Mouse (Mus musculus) embryonic facial prominence, embryonic 12.5 days (tissue): ENCODE measurements around the gene Gm42669. TPM values are rescaled to one million over a fixed set of nuclear protein-coding genes. Genes with fewer than 3 reads are reported as not detected.
A peak's percentile ranks its signal among the peaks of the same experiment; 100 is the strongest.

ENCODE experiments used
- ATAC-seq: fragments of 200-750 bp; cut with Nextera tagmentation; 2 replicates; pipeline ENCODE4 v1.8.0; 2017; ENCODE audit not compliant: insufficient number of reproducible peaks, insufficient read depth, low FRiP score, low TSS enrichment
- H3K27ac ChIP-seq: fragments of 300-500 bp; sonication (generic); 2 replicates; pipeline ENCODE4 v1.5.1; 2016; ENCODE audit warnings: mild to moderate bottlenecking
- H3K27me3 ChIP-seq: fragments of 300-500 bp; sonication (generic); 2 replicates; pipeline ENCODE4 v1.6.1; 2016; ENCODE audit warnings: mild to moderate bottlenecking, moderate library complexity
- H3K36me3 ChIP-seq: fragments of 300-500 bp; sonication (generic); 2 replicates; pipeline ENCODE4 v1.6.1; 2016; ENCODE audit warnings: mild to moderate bottlenecking
- H3K4me1 ChIP-seq: fragments of 300-500 bp; sonication (generic); 2 replicates; pipeline ENCODE4 v1.6.1; 2016
- H3K4me2 ChIP-seq: fragments of 300-500 bp; sonication (generic); replicated peaks from 2 replicates; pipeline ENCODE4 v1.6.1; 2016; ENCODE audit warnings: mild to moderate bottlenecking, moderate library complexity
- H3K4me3 ChIP-seq: fragments of 300-500 bp; sonication (generic); 2 replicates; pipeline ENCODE4 v1.5.1; 2016; ENCODE audit warnings: mild to moderate bottlenecking
- H3K9ac ChIP-seq: fragments of 300-500 bp; sonication (generic); 2 replicates; pipeline ENCODE4 v1.6.1; 2016; ENCODE audit warnings: mild to moderate bottlenecking, moderate library complexity
- H3K9me3 ChIP-seq: fragments of 300-500 bp; sonication (generic); 2 replicates; pipeline ENCODE4 v1.6.1; 2016; ENCODE audit warnings: mild to moderate bottlenecking, moderate library complexity
- WGBS: fragments of 180-500 bp; shearing (Covaris S2); methylation state at CpG from one replicate; pipeline ENCODE4 v1.1.7; 2016; 5-methylcytosine and 5-hydroxymethylcytosine counted together
- polyA plus RNA-seq: library from polyadenylated mRNA; unstranded; fragments of >200 nt; fragmentation: Nextera tagmentation; extraction: Ambion mirVana; gene quantifications from 2 replicates; pipeline ENCODE4 v1.2.1, GENCODE M21; 2016

Gm42669 gene
- 0.50 and 0.72 TPM in 2 replicates for polyA plus RNA-seq

- Histone ChIP-seq H3K27ac (no peak within 1 kb of the TSS), H3K4me2 (no peak within 1 kb of the TSS), H3K4me3 (no peak within 1 kb of the TSS), H3K9ac (no peak within 1 kb of the TSS), H3K36me3 (0 out of 2 replicates have a peak, but pooled peaks cover 14% of the 10 kb centered on the region), H3K27me3 (no peaks in the 10 kb centered on the region), H3K4me1 (no peaks in the 10 kb centered on the region), H3K9me3 (no peaks in the 10 kb centered on the region)
- no peak for ATAC-seq
- 71% methylated on average over 4 of the region's 4 CpGs for WGBS
Observed at GRCm38 (mm10) chr5:107507321-107507720, at the start of gene Gm42669. Gene Gm42669 (plus strand): TSS chr5:107507621.

GRCm38 (mm10) chr5:107462147-107463076 lies 45.0 kb upstream of the Gm42669 start:
- ATAC-seq: no peak
- 89% methylated on average over 4 of the region's 4 CpGs for WGBS
- H3K27me3 ChIP-seq: no peaks in the 10 kb centered on the region

GRCm38 (mm10) chr5:107466501-107466900 lies 40.9 kb upstream of the Gm42669 start:
- no peak for ATAC-seq
- no peak overlapping the region for H3K4me2 ChIP-seq
- H3K4me1 ChIP-seq: no peaks in the 10 kb centered on the region
- 0 out of 2 replicates have a peak overlapping the region, but pooled peaks have one; percentile 18 for H3K27ac ChIP-seq
- no peak overlapping the region for H3K9ac ChIP-seq
- no peaks in the 10 kb centered on the region for H3K9me3 ChIP-seq
- 33% methylated on average over 5 of the region's 5 CpGs for WGBS
- no peaks in the 10 kb centered on the region for H3K36me3 ChIP-seq
- no peak overlapping the region for H3K4me3 ChIP-seq
- no peaks in the 10 kb centered on the region for H3K27me3 ChIP-seq

More at GRCm38 (mm10) chr5:107462147-107463076, 45.0 kb upstream of the Gm42669 start:
- Histone ChIP-seq H3K27ac (no peak overlapping the region), H3K9me3 (no peaks in the 10 kb centered on the region), H3K4me2 (no peak overlapping the region), H3K4me1 (no peaks in the 10 kb centered on the region), H3K36me3 (no peaks in the 10 kb centered on the region), H3K4me3 (no peak overlapping the region), H3K9ac (no peak overlapping the region)

GRCm38 (mm10) chr5:107467098-107467497 lies 40.3 kb upstream of the Gm42669 start:
- no peaks in the 10 kb centered on the region for H3K36me3 ChIP-seq
- H3K4me3 ChIP-seq: no peak overlapping the region
- H3K4me1 ChIP-seq: no peaks in the 10 kb centered on the region
- H3K9me3 ChIP-seq: no peaks in the 10 kb centered on the region
- H3K4me2 ChIP-seq: no peak overlapping the region
- WGBS: 73% methylated on average over 4 of the region's 4 CpGs
- no peaks in the 10 kb centered on the region for H3K27me3 ChIP-seq
- H3K9ac ChIP-seq: no peak overlapping the region
- ATAC-seq: no peak
- H3K27ac ChIP-seq: no peak overlapping the region

- WGBS: 86% methylated on average over 10 of the region's 10 CpGs
- H3K9me3 ChIP-seq: no peaks in the 10 kb centered on the region
- no peak for ATAC-seq
- no peaks in the 10 kb centered on the region for H3K27me3 ChIP-seq
- H3K4me1 ChIP-seq: no peaks in the 10 kb centered on the region
- no peak overlapping the region for H3K4me2 ChIP-seq
- H3K27ac ChIP-seq: no peak overlapping the region
- peaks cover 11% of the 10 kb centered on the region; the same call in 1 of the 2 replicates for H3K36me3 ChIP-seq
- no peak overlapping the region for H3K4me3 ChIP-seq
- H3K9ac ChIP-seq: no peak overlapping the region
Observed at GRCm38 (mm10) chr5:107470600-107471329, 36.7 kb upstream of the Gm42669 start.

GRCm38 (mm10) chr5:107480194-107480593 lies 27.2 kb upstream of the Gm42669 start:
- 89% methylated on average over 2 of the region's 2 CpGs for WGBS
- H3K9me3 ChIP-seq: no peaks in the 10 kb centered on the region
- H3K27me3 ChIP-seq: no peaks in the 10 kb centered on the region
- no peak overlapping the region for H3K4me2 ChIP-seq
- H3K4me1 ChIP-seq: no peaks in the 10 kb centered on the region
- H3K36me3 ChIP-seq: peaks cover 4% of the 10 kb centered on the region; the same call in 1 of the 2 replicates
- no peak for ATAC-seq
- no peak overlapping the region for H3K27ac ChIP-seq
- H3K9ac ChIP-seq: no peak overlapping the region
- H3K4me3 ChIP-seq: no peak overlapping the region

- no peaks in the 10 kb centered on the region for H3K4me1 ChIP-seq
- no peak for ATAC-seq
- H3K27me3 ChIP-seq: no peaks in the 10 kb centered on the region
- H3K4me2 ChIP-seq: no peak overlapping the region
- H3K4me3 ChIP-seq: no peak overlapping the region
- no peak overlapping the region for H3K27ac ChIP-seq
- peaks cover 6% of the 10 kb centered on the region; the same call in 1 of the 2 replicates for H3K36me3 ChIP-seq
- no peak overlapping the region for H3K9ac ChIP-seq
- no peaks in the 10 kb centered on the region for H3K9me3 ChIP-seq
- 66% methylated on average over 4 of the region's 4 CpGs for WGBS
Observed at GRCm38 (mm10) chr5:107488996-107489395, 18.4 kb upstream of the Gm42669 start.

GRCm38 (mm10) chr5:107491036-107491435 lies 16.4 kb upstream of the Gm42669 start:
- Histone ChIP-seq H3K9me3 (0 out of 2 replicates have a peak, but pooled peaks cover 3% of the 10 kb centered on the region), H3K4me2 (no peak overlapping the region), H3K9ac (no peak overlapping the region), H3K27ac (no peak overlapping the region), H3K36me3 (peaks cover 9% of the 10 kb centered on the region), H3K4me3 (no peak overlapping the region), H3K27me3 (no peaks in the 10 kb centered on the region), H3K4me1 (no peaks in the 10 kb centered on the region)
- 75% methylated on average over 9 of the region's 9 CpGs for WGBS
- no peak for ATAC-seq

- no peak for ATAC-seq
- H3K4me3 ChIP-seq: no peak overlapping the region
Observed at GRCm38 (mm10) chr5:107492471-107492870, 14.9 kb upstream of the Gm42669 start.

GRCm38 (mm10) chr5:107494759-107495158 lies 12.7 kb upstream of the Gm42669 start:
- no peak overlapping the region for H3K27ac ChIP-seq
- WGBS: 94% methylated on average over 5 of the region's 5 CpGs
- peaks cover 9% of the 10 kb centered on the region for H3K36me3 ChIP-seq
- H3K4me3 ChIP-seq: no peak overlapping the region
- no peak for ATAC-seq
- H3K27me3 ChIP-seq: no peaks in the 10 kb centered on the region
- no peak overlapping the region for H3K4me2 ChIP-seq
- no peak overlapping the region for H3K9ac ChIP-seq
- 0 out of 2 replicates have a peak, but pooled peaks cover 3% of the 10 kb centered on the region for H3K9me3 ChIP-seq
- peaks cover 8% of the 10 kb centered on the region; the same call in 1 of the 2 replicates for H3K4me1 ChIP-seq

More at GRCm38 (mm10) chr5:107492471-107492870, 14.9 kb upstream of the Gm42669 start:
- H3K9me3 ChIP-seq: 0 out of 2 replicates have a peak, but pooled peaks cover 3% of the 10 kb centered on the region
- H3K27ac ChIP-seq: no peak overlapping the region
- 83% methylated on average over 2 of the region's 2 CpGs for WGBS
- H3K9ac ChIP-seq: no peak overlapping the region
- H3K27me3 ChIP-seq: no peaks in the 10 kb centered on the region
- peaks cover 9% of the 10 kb centered on the region for H3K36me3 ChIP-seq
- no peak overlapping the region for H3K4me2 ChIP-seq
- H3K4me1 ChIP-seq: no peaks in the 10 kb centered on the region

GRCm38 (mm10) chr5:107496047-107496446 lies 11.4 kb upstream of the Gm42669 start:
- Histone ChIP-seq H3K27me3 (no peaks in the 10 kb centered on the region), H3K4me3 (no peak overlapping the region), H3K9me3 (0 out of 2 replicates have a peak, but pooled peaks cover 3% of the 10 kb centered on the region), H3K36me3 (peaks cover 9% of the 10 kb centered on the region), H3K4me1 (peaks cover 8% of the 10 kb centered on the region; the same call in 1 of the 2 replicates), H3K9ac (no peak overlapping the region), H3K27ac (no peak overlapping the region), H3K4me2 (no peak overlapping the region)
- no peak for ATAC-seq
- WGBS: 84% methylated on average over 2 of the region's 2 CpGs
